Mouse (Mus musculus): ENCODE measurements at regions not wholly inside any gene's neighbourhood (a gene's known extent, or its start where the extent isn't known, plus 50 kb on each side); places are given as distances from the start of the nearest gene placed in this dataset.

GRCm38 (mm10) chr13:45164001-45164778 lies 85.7 kb downstream of the Gm9817 start:
- TF ChIP-seq CTCF (IDR thresholded peaks at IDR 0.05; ENCODE audit: low read depth) (no peak), EP300 (optimal IDR thresholded peaks at IDR 0.05) (no peak)

Measured in stomach, postnatal 0 days (tissue).